Mouse (Mus musculus) cortical plate, adult 2 months (tissue): ENCODE measurements around the gene Cenpn.

ENCODE experiments used
- CTCF ChIP-seq: fragments of 200-500 bp; IDR thresholded peaks from 2 replicates; pipeline ENCODE4 v1.5.1; 2011; ENCODE audit warnings: mild to moderate bottlenecking, control low read depth, low read length; ENCODE audit not compliant: insufficient read depth; ENCODE audit errors: extremely low read depth
- POLR2A ChIP-seq: fragments of 200-500 bp; IDR thresholded peaks from 2 replicates; pipeline ENCODE4 v1.6.1; 2011; ENCODE audit warnings: mild to moderate bottlenecking, low read length, control low read depth; ENCODE audit not compliant: insufficient read depth; ENCODE audit errors: extremely low read depth

- TF ChIP-seq POLR2A (no peak), CTCF (no peak)
Observed at GRCm38 (mm10) chr8:116873986-116874385, 47.5 kb upstream of the Cenpn start.
